ENCODE assay signal across 28 mouse cellular contexts in the genomic region with DNA sequence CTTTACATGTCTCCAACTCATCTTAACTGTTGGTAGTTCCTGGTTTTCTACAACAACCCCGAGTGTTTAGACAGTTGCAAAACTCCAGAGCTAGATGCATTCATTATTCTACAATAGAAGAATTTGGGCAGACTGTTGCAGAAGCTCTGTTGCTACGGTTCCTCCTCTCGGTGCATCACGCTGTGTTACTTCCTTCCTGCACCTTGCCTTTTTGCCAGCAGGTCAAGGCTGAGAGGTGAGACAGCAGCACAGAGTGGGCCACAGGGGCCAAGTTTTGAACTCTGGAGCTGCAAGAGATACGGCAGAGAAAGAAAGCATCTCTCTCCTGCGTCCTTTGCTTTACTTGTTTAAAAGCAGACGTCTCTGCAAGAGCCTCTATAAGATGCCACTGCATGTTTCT.
DNase-seq lines count a peak whose midpoint lies in the region; ATAC-seq and TF ChIP-seq lines count a peak whose summit lies in the region.
"Had no signal": no experiment of that assay in that cellular context is flagged by ENCODE, and none has a peak within 500 bp of the region (broad histone marks: within the 10 kb centered on the region; RNA-seq: fewer than 3 reads in every experiment).

No protein-coding gene starts in this region.

- H3K27me3 ChIP-seq in cerebellum, adult 2 months (ENCODE audit: control insufficient read depth, insufficient read depth, low read length) = no peaks in the 10 kb centered on the region
- H3K27me3 ChIP-seq in liver, embryonic 13.5 days = no peaks in the 10 kb centered on the region
- H3K27me3 ChIP-seq in liver, embryonic 12.5 days (replicated peaks) = no peaks in the 10 kb centered on the region
- no peaks in the 10 kb centered on the region for H3K27me3 ChIP-seq in forebrain, embryonic 11.5 days (ENCODE audit: control insufficient read depth, insufficient read depth, low read length)
- H3K27me3 ChIP-seq: forebrain, embryonic 12.5 days; heart, embryonic 12.5 days; hindbrain, embryonic 12.5 days; limb, embryonic 12.5 days; neural tube, embryonic 15.5 days had no signal

- no peak for ATAC-seq in liver, embryonic 13.5 days (ENCODE audit: low read depth)
- no peak for ATAC-seq in liver, embryonic 12.5 days
- peak; percentile 35 to 56; a peak in 3 of 4 replicates for ATAC-seq in hematopoietic stem cell, adult 5-6 weeks (replicated peaks in 1 of 2; ENCODE audit: insufficient read depth in 1 of 2, low FRiP score in 2 of 2, low TSS enrichment in 1 of 2, low read depth in 1 of 2, poor library complexity in 2 of 2, severe bottlenecking in 2 of 2)
- ATAC-seq in forebrain, embryonic 11.5 days (replicated peaks; ENCODE audit: low FRiP score) = no peak
- ATAC-seq: CD4-positive, CD25-positive, alpha-beta regulatory T cell, adult 4 months; forebrain, postnatal 0 days; hindbrain, postnatal 0 days; intestine, embryonic 16.5 days; liver, postnatal 0 days had no signal

- no peak for TF ChIP-seq CTCF in cerebellum, adult 2 months (IDR thresholded peaks at IDR 0.05; ENCODE audit: borderline replicate concordance, insufficient read depth, low read depth, low read length)

- TF ChIP-seq POLR2A in cerebellum, adult 2 months (IDR thresholded peaks at IDR 0.05; ENCODE audit: borderline replicate concordance, insufficient read depth, low read length) = no peak

- H3K36me3 ChIP-seq in liver, embryonic 13.5 days = peaks cover 31% of the 10 kb centered on the region
- H3K36me3 ChIP-seq in liver, embryonic 12.5 days = peaks cover 38% of the 10 kb centered on the region
- H3K36me3 ChIP-seq in forebrain, embryonic 11.5 days (ENCODE audit: control insufficient read depth, insufficient read depth, low read length) = no peaks in the 10 kb centered on the region
- H3K36me3 ChIP-seq: forebrain, embryonic 12.5 days; hindbrain, embryonic 12.5 days; neural tube, embryonic 15.5 days had no signal

- H3K27ac ChIP-seq in cerebellum, adult 2 months (ENCODE audit: insufficient read depth, low read length) = no peak overlapping the region
- peak overlapping the region; percentile 11; the same call in 1 of the 2 replicates for H3K27ac ChIP-seq in liver, embryonic 13.5 days
- no peak overlapping the region for H3K27ac ChIP-seq in liver, embryonic 12.5 days
- H3K27ac ChIP-seq in forebrain, embryonic 11.5 days (ENCODE audit: low read depth, low read length) = no peak overlapping the region
- H3K27ac ChIP-seq: forebrain, embryonic 12.5 days; hindbrain, embryonic 12.5 days; hindbrain, postnatal 0 days; limb, embryonic 12.5 days; neural tube, embryonic 15.5 days had no signal

- DNase-seq in cerebellum, adult 2 months = peak; percentile 33 to 40
- no peak for DNase-seq in cerebellum, adult 9-11 months
- DNase-seq in liver, embryonic 13.5 days = no peak
- DNase-seq in T-cell, adult 2 months (ENCODE audit: low spot score) = peak; percentile 14
- no peak for DNase-seq in B cell, adult 2 months
- DNase-seq in forebrain, embryonic 11.5 days (ENCODE audit: low spot score) = no peak
- DNase-seq: cerebellum, postnatal 10 days; forebrain, postnatal 0 days; gastrocnemius, postnatal 14 days; heart, adult 18-20 months; kidney, postnatal 14 days; layer of hippocampus, adult 9-11 months; liver, postnatal 0 days; lung, postnatal 36 days; retina, postnatal 1 day; right cerebral cortex, postnatal 14 days; thymus, postnatal 25 days had no signal

- H3K9me3 ChIP-seq in liver, embryonic 13.5 days (replicated peaks) = no peaks in the 10 kb centered on the region
- H3K9me3 ChIP-seq in liver, embryonic 12.5 days (replicated peaks) = no peaks in the 10 kb centered on the region
- no peaks in the 10 kb centered on the region for H3K9me3 ChIP-seq in forebrain, embryonic 11.5 days (ENCODE audit: control insufficient read depth, low read length)
- H3K9me3 ChIP-seq: forebrain, embryonic 12.5 days; heart, embryonic 12.5 days; hindbrain, embryonic 12.5 days; limb, embryonic 12.5 days; neural tube, embryonic 15.5 days had no signal

- H3K4me2 ChIP-seq in liver, embryonic 13.5 days = no peak overlapping the region
- H3K4me2 ChIP-seq in liver, embryonic 12.5 days = no peak overlapping the region
- no peak overlapping the region for H3K4me2 ChIP-seq in forebrain, embryonic 11.5 days (ENCODE audit: low read depth, low read length, severe bottlenecking)
- H3K4me2 ChIP-seq: forebrain, embryonic 12.5 days; heart, embryonic 12.5 days; hindbrain, embryonic 12.5 days; limb, embryonic 12.5 days; neural tube, embryonic 15.5 days had no signal

- no peak overlapping the region for H3K9ac ChIP-seq in liver, embryonic 13.5 days
- H3K9ac ChIP-seq in liver, embryonic 12.5 days = no peak overlapping the region
- no peak overlapping the region for H3K9ac ChIP-seq in forebrain, embryonic 11.5 days (ENCODE audit: low read length)
- H3K9ac ChIP-seq: forebrain, embryonic 12.5 days; forebrain, postnatal 0 days; heart, embryonic 12.5 days; hindbrain, embryonic 12.5 days; limb, embryonic 12.5 days; liver, postnatal 0 days; neural tube, embryonic 15.5 days had no signal

- peaks cover 19% of the 10 kb centered on the region for H3K4me1 ChIP-seq in cerebellum, adult 2 months (ENCODE audit: control insufficient read depth, insufficient read depth, low read length)
- H3K4me1 ChIP-seq in liver, embryonic 13.5 days (replicated peaks) = peaks cover 63% of the 10 kb centered on the region
- peaks cover 64% of the 10 kb centered on the region for H3K4me1 ChIP-seq in liver, embryonic 12.5 days
- no peaks in the 10 kb centered on the region for H3K4me1 ChIP-seq in forebrain, embryonic 11.5 days (replicated peaks; ENCODE audit: control insufficient read depth, insufficient read depth, low read length)
- H3K4me1 ChIP-seq: neural tube, embryonic 15.5 days had no signal

- no peak overlapping the region for H3K4me3 ChIP-seq in cerebellum, adult 2 months (replicated peaks; ENCODE audit: insufficient read depth, low read depth, low read length)
- no peak overlapping the region for H3K4me3 ChIP-seq in liver, embryonic 13.5 days (replicated peaks)
- H3K4me3 ChIP-seq in liver, embryonic 12.5 days = no peak overlapping the region
- H3K4me3 ChIP-seq in forebrain, embryonic 11.5 days (ENCODE audit: low read depth, low read length) = no peak overlapping the region
- H3K4me3 ChIP-seq: erythroblast, embryonic 14.5 days; forebrain, embryonic 12.5 days; heart, embryonic 12.5 days; hindbrain, embryonic 12.5 days; limb, embryonic 12.5 days; neural tube, embryonic 15.5 days had no signal

- 43% methylated on average over 7 of the region's 7 CpGs for WGBS in cerebellum, adult 2 months
- 80% methylated on average over 7 of the region's 7 CpGs for WGBS in liver, embryonic 13.5 days (ENCODE audit: insufficient replicate concordance)
- WGBS in liver, embryonic 12.5 days (ENCODE audit: insufficient replicate concordance) = 78% methylated on average over 7 of the region's 7 CpGs
- 92% methylated on average over 7 of the region's 7 CpGs for WGBS in forebrain, embryonic 11.5 days

Comparison
In these comparisons a context has a peak if more than half of its experiments do, and no peak if none do; other contexts are left out.
1. DNase-seq: peak in cerebellum, adult 2 months (2 of 2) and T-cell, adult 2 months (single experiment); none in cerebellum, adult 9-11 months (single experiment), liver, embryonic 13.5 days (single experiment), B cell, adult 2 months (0 of 2) and forebrain, embryonic 11.5 days (single experiment).
2. ATAC-seq: peak in hematopoietic stem cell, adult 5-6 weeks (2 of 2); none in liver, embryonic 13.5 days (single experiment), liver, embryonic 12.5 days (single experiment) and forebrain, embryonic 11.5 days (single experiment).